ENCODE assay signal across 22 mouse cellular contexts in the genomic region with DNA sequence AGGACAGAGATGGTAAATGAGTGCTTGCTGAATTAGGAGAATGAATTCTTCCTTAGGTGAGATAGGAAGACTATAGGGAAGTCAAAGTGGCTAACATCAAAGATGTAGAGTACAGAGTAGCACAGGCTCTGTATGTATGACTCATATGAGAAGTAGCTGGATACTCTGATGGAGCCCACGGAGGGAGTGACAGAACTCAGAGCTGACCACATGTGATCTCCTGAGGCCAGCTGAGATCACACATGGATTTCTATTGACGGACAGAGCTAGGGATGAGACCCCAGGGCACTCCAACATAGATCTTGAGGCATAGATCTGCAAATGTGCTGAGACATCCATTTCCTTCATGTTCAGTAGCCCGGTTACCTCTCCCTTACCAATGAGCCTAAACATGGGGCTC.
"Had no signal": no experiment of that assay in that cellular context is flagged by ENCODE, and none has a peak within 500 bp of the region (broad histone marks: within the 10 kb centered on the region; RNA-seq: fewer than 3 reads in every experiment).

No protein-coding gene starts in this region.

- H3K4me3 ChIP-seq: gastrocnemius, adult 2 months; heart, embryonic 10.5 days; heart, embryonic 12.5 days; hindbrain, embryonic 10.5 days; hindbrain, embryonic 12.5 days; intestine, embryonic 15.5 days; limb, embryonic 13.5 days; limb, embryonic 15.5 days; liver, embryonic 12.5 days had no signal

- H3K36me3 ChIP-seq: heart, embryonic 10.5 days; heart, embryonic 12.5 days; hindbrain, embryonic 10.5 days; hindbrain, embryonic 12.5 days; intestine, embryonic 15.5 days; limb, embryonic 13.5 days; limb, embryonic 15.5 days; liver, embryonic 12.5 days had no signal

- H3K4me2 ChIP-seq: heart, embryonic 12.5 days; hindbrain, embryonic 12.5 days; hindbrain, embryonic 14.5 days; intestine, embryonic 15.5 days; limb, embryonic 13.5 days; limb, embryonic 15.5 days; liver, embryonic 12.5 days had no signal

- DNase-seq: gastrocnemius, adult 2 months; gastrocnemius, postnatal 10 days; gastrocnemius, postnatal 25 days; heart, adult 18-20 months; heart, postnatal 10 days; heart, postnatal 4 days; kidney, adult 18-20 months; kidney, adult 8-10 months; kidney, postnatal 10 days; kidney, postnatal 36 days; layer of hippocampus, adult 9-11 months; layer of hippocampus, postnatal 36 days; left cerebral cortex, postnatal 4 days had no signal

- H3K27me3 ChIP-seq: heart, embryonic 12.5 days; hindbrain, embryonic 12.5 days; intestine, embryonic 15.5 days; limb, embryonic 13.5 days; limb, embryonic 15.5 days; liver, embryonic 12.5 days had no signal
